ENCODE assay signal across 29 mouse cellular contexts in the genomic region with DNA sequence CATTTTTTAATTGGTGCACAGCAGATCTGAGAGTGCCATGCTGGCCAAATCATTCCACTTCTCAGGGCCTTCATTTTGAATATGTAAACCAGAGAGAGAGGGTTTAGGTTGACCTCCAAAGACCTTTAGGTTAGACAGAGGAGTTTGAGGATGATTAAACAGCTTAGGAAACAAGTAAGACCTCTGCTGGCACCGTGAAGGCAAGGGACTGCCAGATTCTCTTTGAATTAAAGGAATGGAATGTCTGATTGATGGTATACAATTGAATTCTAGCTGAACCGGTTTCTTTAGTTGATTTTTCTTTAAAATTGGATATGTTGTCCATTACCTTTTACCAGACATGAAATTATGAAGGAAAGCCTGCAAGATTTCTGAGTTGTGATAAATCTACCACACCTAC.
DNase-seq lines count a peak whose midpoint lies in the region; ATAC-seq and TF ChIP-seq lines count a peak whose summit lies in the region.
"Had no signal": no experiment of that assay in that cellular context is flagged by ENCODE, and none has a peak within 500 bp of the region (broad histone marks: within the 10 kb centered on the region; RNA-seq: fewer than 3 reads in every experiment).

No protein-coding gene starts in this region.

- no peaks in the 10 kb centered on the region for H3K27me3 ChIP-seq in limb, embryonic 14.5 days (ENCODE audit: control insufficient read depth, insufficient read depth, low read length)
- H3K27me3 ChIP-seq in limb, embryonic 10.5 days (ENCODE audit: low read depth, poor library complexity, severe bottlenecking): no peaks in the 10 kb centered on the region
- H3K27me3 ChIP-seq in lung, embryonic 16.5 days (ENCODE audit: control insufficient read depth, insufficient read depth, low read depth, low read length): no peaks in the 10 kb centered on the region
- H3K27me3 ChIP-seq in embryonic facial prominence, embryonic 12.5 days: no peaks in the 10 kb centered on the region
- H3K27me3 ChIP-seq: CH12.LX; forebrain, embryonic 12.5 days; forebrain, embryonic 15.5 days; heart, embryonic 12.5 days; heart, embryonic 15.5 days; hindbrain, embryonic 13.5 days; Patski had no signal

- H3K4me3 ChIP-seq in limb, embryonic 14.5 days (replicated peaks; ENCODE audit: low read length): no peak overlapping the region
- H3K4me3 ChIP-seq in limb, embryonic 10.5 days: no peak overlapping the region
- H3K4me3 ChIP-seq in lung, embryonic 16.5 days (ENCODE audit: low read length): no peak overlapping the region
- H3K4me3 ChIP-seq in embryonic facial prominence, embryonic 12.5 days: no peak overlapping the region
- H3K4me3 ChIP-seq: erythroblast, embryonic 14.5 days; forebrain, embryonic 12.5 days; forebrain, embryonic 15.5 days; heart, embryonic 12.5 days; heart, embryonic 15.5 days; hindbrain, embryonic 10.5 days; hindbrain, embryonic 13.5 days had no signal

- no peaks in the 10 kb centered on the region for H3K4me1 ChIP-seq in limb, embryonic 14.5 days (ENCODE audit: control insufficient read depth, insufficient read depth, low read length)
- peaks cover 3% of the 10 kb centered on the region; the same call in 1 of the 2 replicates for H3K4me1 ChIP-seq in limb, embryonic 10.5 days
- H3K4me1 ChIP-seq in lung, embryonic 16.5 days (replicated peaks; ENCODE audit: control insufficient read depth, insufficient read depth, low read length): no peaks in the 10 kb centered on the region; the same call in 1 of the 2 replicates
- no peaks in the 10 kb centered on the region for H3K4me1 ChIP-seq in embryonic facial prominence, embryonic 12.5 days
- H3K4me1 ChIP-seq: forebrain, embryonic 12.5 days; forebrain, embryonic 15.5 days; heart, embryonic 12.5 days; heart, embryonic 15.5 days; hindbrain, embryonic 10.5 days; hindbrain, embryonic 13.5 days had no signal

- TF ChIP-seq POLR2A in limb, embryonic 14.5 days (IDR thresholded peaks at IDR 0.05; ENCODE audit: borderline replicate concordance, extremely low read depth, insufficient read depth, insufficient read length): no peak

- WGBS in limb, embryonic 14.5 days: 29% methylated on average over 2 of the region's 2 CpGs
- 35% methylated on average over 2 of the region's 2 CpGs for WGBS in limb, embryonic 10.5 days
- WGBS in lung, embryonic 16.5 days: 4% methylated on average over 2 of the region's 2 CpGs
- WGBS in embryonic facial prominence, embryonic 12.5 days: 30% methylated on average over 2 of the region's 2 CpGs

- no peak overlapping the region for H3K27ac ChIP-seq in limb, embryonic 14.5 days (replicated peaks; ENCODE audit: low read depth, low read length)
- no peak overlapping the region for H3K27ac ChIP-seq in limb, embryonic 10.5 days
- H3K27ac ChIP-seq in lung, embryonic 16.5 days (ENCODE audit: low read length): peak overlapping the region; percentile 51; the same call in 1 of the 2 replicates
- H3K27ac ChIP-seq in embryonic facial prominence, embryonic 12.5 days: 0 out of 2 replicates have a peak overlapping the region, but pooled peaks have one; percentile 17
- H3K27ac ChIP-seq: forebrain, embryonic 12.5 days; forebrain, embryonic 15.5 days; heart, embryonic 15.5 days; hindbrain, embryonic 10.5 days; hindbrain, embryonic 13.5 days had no signal

- H3K9me3 ChIP-seq in limb, embryonic 14.5 days (ENCODE audit: control insufficient read depth, low read length): no peaks in the 10 kb centered on the region
- H3K9me3 ChIP-seq in limb, embryonic 10.5 days (replicated peaks): no peaks in the 10 kb centered on the region
- H3K9me3 ChIP-seq in lung, embryonic 16.5 days (ENCODE audit: control insufficient read depth, low read length): no peaks in the 10 kb centered on the region
- H3K9me3 ChIP-seq in embryonic facial prominence, embryonic 12.5 days: no peaks in the 10 kb centered on the region
- H3K9me3 ChIP-seq: forebrain, embryonic 12.5 days; forebrain, embryonic 15.5 days; G1E; heart, embryonic 12.5 days; heart, embryonic 15.5 days; hindbrain, embryonic 10.5 days; hindbrain, embryonic 13.5 days had no signal

- no peak overlapping the region for H3K9ac ChIP-seq in limb, embryonic 14.5 days (ENCODE audit: low read depth, low read length, severe bottlenecking)
- no peak overlapping the region for H3K9ac ChIP-seq in lung, embryonic 16.5 days (ENCODE audit: low read length)
- no peak overlapping the region for H3K9ac ChIP-seq in embryonic facial prominence, embryonic 12.5 days
- H3K9ac ChIP-seq: forebrain, embryonic 12.5 days; forebrain, embryonic 15.5 days; heart, embryonic 12.5 days; heart, embryonic 15.5 days; hindbrain, embryonic 13.5 days had no signal

- DNase-seq in limb, embryonic 14.5 days (ENCODE audit: low spot score): peak; percentile 38
- DNase-seq in limb, embryonic 10.5 days (ENCODE audit: low spot score): no peak
- DNase-seq in lung, postnatal 25 days (ENCODE audit: low spot score): no peak
- no peak for DNase-seq in spleen, postnatal 14 days (ENCODE audit: low spot score in 2 of 2)
- DNase-seq in urinary bladder, adult 2 months (ENCODE audit: low spot score): no peak
- DNase-seq: adrenal gland, postnatal 10 days; adrenal gland, postnatal 36 days; B cell, adult 2 months; cerebellum, adult 11 months; cerebellum, adult 2 months; cerebellum, adult 9-11 months; cerebellum, postnatal 25 days; gastrocnemius, postnatal 25 days; heart, adult 18-20 months; heart, postnatal 10 days; heart, postnatal 36 days had no signal

- H3K36me3 ChIP-seq in limb, embryonic 14.5 days (ENCODE audit: control insufficient read depth, insufficient read depth, low read length): no peaks in the 10 kb centered on the region
- H3K36me3 ChIP-seq in limb, embryonic 10.5 days: no peaks in the 10 kb centered on the region
- H3K36me3 ChIP-seq in lung, embryonic 16.5 days (ENCODE audit: control insufficient read depth, insufficient read depth, low read length): no peaks in the 10 kb centered on the region
- no peaks in the 10 kb centered on the region for H3K36me3 ChIP-seq in embryonic facial prominence, embryonic 12.5 days
- H3K36me3 ChIP-seq: forebrain, embryonic 12.5 days; forebrain, embryonic 15.5 days; G1E; heart, embryonic 12.5 days; heart, embryonic 15.5 days; hindbrain, embryonic 10.5 days; hindbrain, embryonic 13.5 days had no signal

- H3K4me2 ChIP-seq in limb, embryonic 14.5 days (replicated peaks; ENCODE audit: low read depth, low read length, severe bottlenecking): no peak overlapping the region
- H3K4me2 ChIP-seq in lung, embryonic 16.5 days (ENCODE audit: low read depth, low read length): no peak overlapping the region
- no peak overlapping the region for H3K4me2 ChIP-seq in embryonic facial prominence, embryonic 12.5 days (replicated peaks)
- H3K4me2 ChIP-seq: forebrain, embryonic 12.5 days; forebrain, embryonic 15.5 days; heart, embryonic 12.5 days; heart, embryonic 15.5 days; hindbrain, embryonic 13.5 days had no signal

- no peak for ATAC-seq in limb, embryonic 14.5 days (ENCODE audit: low FRiP score, low read depth)
- no peak for ATAC-seq in lung, embryonic 16.5 days (ENCODE audit: low read depth)
- no peak for ATAC-seq in embryonic facial prominence, embryonic 12.5 days (ENCODE audit: insufficient number of reproducible peaks, insufficient read depth, low FRiP score, low TSS enrichment)
- ATAC-seq: forebrain, embryonic 15.5 days; hindbrain, embryonic 16.5 days; Patski had no signal

Comparison
In these comparisons a context has a peak if more than half of its experiments do, and no peak if none do; other contexts are left out.
1. H3K27ac ChIP-seq: peak in lung, embryonic 16.5 days (single experiment) and embryonic facial prominence, embryonic 12.5 days (single experiment); none in limb, embryonic 14.5 days (single experiment) and limb, embryonic 10.5 days (single experiment).